Mouse (Mus musculus) liver, embryonic 14.5 days (tissue): ENCODE data around the gene Ncapg2. TPM values are rescaled to one million over a fixed set of nuclear protein-coding genes. Genes with fewer than 3 reads are reported as not detected.

Experiments
- ATAC-seq: fragments of 200-750 bp; cut with Nextera tagmentation; 2 replicates; pipeline ENCODE4 v1.8.0; 2017; ENCODE audit warnings: moderate number of reproducible peaks, mild to moderate bottlenecking, moderate library complexity; ENCODE audit not compliant: insufficient read depth
- DNase-seq, 3 experiments: peaks; one replicate each; pipeline ENCODE4 v3.0.0-alpha.2; 2012 to 2013; ENCODE audit warnings: low read depth in 3 of 3, low spot score in 3 of 3
- H3K27ac ChIP-seq: fragments of 300-500 bp; sonication (generic); 2 replicates; pipeline ENCODE4 v1.5.1; 2014; ENCODE audit warnings: moderate library complexity, mild to moderate bottlenecking, control low read depth, inconsistent platforms
- H3K27me3 ChIP-seq: fragments of 300-500 bp; sonication (generic); 2 replicates; pipeline ENCODE4 v1.6.1; 2014; ENCODE audit warnings: mild to moderate bottlenecking, low read length, moderate library complexity; ENCODE audit not compliant: control insufficient read depth, insufficient read depth
- H3K36me3 ChIP-seq: fragments of 300-500 bp; sonication (generic); replicated peaks from 2 replicates; pipeline ENCODE4 v1.6.1; 2014; ENCODE audit warnings: low read depth; ENCODE audit not compliant: control insufficient read depth, insufficient read depth
- H3K4me1 ChIP-seq, 2 experiments: fragments of 200-500 bp in 1 of 2; fragments of 300-500 bp in 1 of 2; sonication (generic) in 1 of 2; replicated peaks; 2 replicates each; pipeline ENCODE4 v1.6.1; 2012 to 2014; ENCODE audit warnings: antibody characterized with exemption in 1 of 2, inconsistent platforms in 1 of 2, low read length in 1 of 2; ENCODE audit not compliant: control insufficient read depth in 2 of 2, insufficient read depth in 2 of 2
- H3K4me2 ChIP-seq: fragments of 300-500 bp; sonication (generic); 2 replicates; pipeline ENCODE4 v1.6.1; 2014; ENCODE audit warnings: low read depth, mild to moderate bottlenecking, control low read depth, moderate library complexity
- H3K4me3 ChIP-seq, 2 experiments: fragments of 200-500 bp in 1 of 2; fragments of 300-500 bp in 1 of 2; sonication (generic) in 1 of 2; 2 replicates each; pipeline ENCODE4 v1.5.1; 2012 to 2014; ENCODE audit warnings: low read depth in 2 of 2, low read length in 2 of 2, mild to moderate bottlenecking in 2 of 2, control low read depth in 1 of 2, inconsistent platforms in 1 of 2, moderate library complexity in 1 of 2; ENCODE audit not compliant: insufficient read depth in 1 of 2
- H3K9ac ChIP-seq: fragments of 300-500 bp; sonication (generic); replicated peaks from 2 replicates; pipeline ENCODE4 v1.6.1; 2014; ENCODE audit warnings: mild to moderate bottlenecking, control low read depth, moderate library complexity
- H3K9me3 ChIP-seq: fragments of 300-500 bp; sonication (generic); 2 replicates; pipeline ENCODE4 v1.6.1; 2016; ENCODE audit warnings: low read length, mixed read lengths; ENCODE audit not compliant: control insufficient read depth
- CTCF ChIP-seq: IDR thresholded peaks from 2 replicates; pipeline ENCODE4 v1.5.1; 2016; ENCODE audit warnings: antibody characterized with exemption, low read depth, control low read depth
- EP300 ChIP-seq: IDR thresholded peaks from 2 replicates; pipeline ENCODE4 v1.6.1; 2016; ENCODE audit warnings: antibody characterized with exemption, low read depth
- WGBS: fragments of 180-500 bp; shearing (Covaris S2); extraction: QIAGEN DNeasy Blood & Tissue Kit; methylation state at CpG from one replicate; pipeline ENCODE4 v1.1.7; 2014; ENCODE audit not compliant: insufficient replicate concordance; 5-methylcytosine and 5-hydroxymethylcytosine counted together
- polyA plus RNA-seq, 2 experiments: library from polyadenylated mRNA; depleted of rRNA in 1 of 2; stranded (reverse) in 1 of 2; unstranded in 1 of 2; fragments of >200 nt; fragmentation: Nextera tagmentation in 1 of 2; extraction: Ambion mirVana in 1 of 2; gene quantifications; 2 replicates each; pipeline versions ENCODE4 v1.2.1 to v1.2.3; 2012 to 2014

The Ncapg2 gene
- polyA plus RNA-seq, 2 experiments = 25.4 to 55.8 TPM

GRCm38 (mm10) chr12:116416514-116416913 is 11.3 kb downstream of the Ncapg2 start:
- no peaks in the 10 kb centered on the region for H3K4me1 ChIP-seq
- TF ChIP-seq EP300 (no peak), CTCF (no peak)
- 79% methylated on average over 1 of the region's 1 CpGs for WGBS
- no peak overlapping the region for H3K27ac ChIP-seq
- no peak overlapping the region for H3K4me2 ChIP-seq
- no peaks in the 10 kb centered on the region for H3K9me3 ChIP-seq
- DNase-seq (no peak), ATAC-seq (no peak)
- peaks cover 81% of the 10 kb centered on the region for H3K36me3 ChIP-seq
- H3K9ac ChIP-seq = no peak overlapping the region
- H3K27me3 ChIP-seq = no peaks in the 10 kb centered on the region
- H3K4me3 ChIP-seq = no peak overlapping the region

DNA sequence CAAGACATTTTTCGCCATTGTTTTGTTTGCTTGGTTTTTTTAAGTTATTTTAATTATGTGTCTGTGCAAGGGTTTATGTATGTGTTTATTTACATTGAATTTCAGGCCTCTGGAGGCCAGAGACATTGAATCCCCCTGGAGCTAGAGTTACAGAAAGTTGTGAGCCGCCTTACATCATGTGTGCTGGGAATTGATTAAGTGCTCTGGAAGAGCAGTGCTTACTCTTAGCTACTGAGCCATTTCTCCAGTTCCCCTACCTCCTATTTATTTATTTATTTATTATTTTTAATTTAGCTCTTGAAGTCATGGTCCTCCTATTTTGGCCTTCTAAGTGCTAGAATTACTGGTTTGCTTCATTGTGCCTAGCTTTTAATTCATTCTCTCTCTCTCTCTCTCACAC is 16.5 kb downstream of the Ncapg2 start:
- H3K27ac ChIP-seq = no peak overlapping the region
- no peak overlapping the region for H3K9ac ChIP-seq
- peaks cover 91% of the 10 kb centered on the region for H3K36me3 ChIP-seq
- WGBS = 87% methylated on average over 2 of the region's 2 CpGs
- no peaks in the 10 kb centered on the region for H3K27me3 ChIP-seq
- no peak for DNase-seq
- TF ChIP-seq CTCF (no peak), EP300 (no peak)
- no peak for ATAC-seq
- no peak overlapping the region for H3K4me2 ChIP-seq
- no peaks in the 10 kb centered on the region for H3K9me3 ChIP-seq
- H3K4me1 ChIP-seq = no peaks in the 10 kb centered on the region
- no peak overlapping the region for H3K4me3 ChIP-seq

DNA sequence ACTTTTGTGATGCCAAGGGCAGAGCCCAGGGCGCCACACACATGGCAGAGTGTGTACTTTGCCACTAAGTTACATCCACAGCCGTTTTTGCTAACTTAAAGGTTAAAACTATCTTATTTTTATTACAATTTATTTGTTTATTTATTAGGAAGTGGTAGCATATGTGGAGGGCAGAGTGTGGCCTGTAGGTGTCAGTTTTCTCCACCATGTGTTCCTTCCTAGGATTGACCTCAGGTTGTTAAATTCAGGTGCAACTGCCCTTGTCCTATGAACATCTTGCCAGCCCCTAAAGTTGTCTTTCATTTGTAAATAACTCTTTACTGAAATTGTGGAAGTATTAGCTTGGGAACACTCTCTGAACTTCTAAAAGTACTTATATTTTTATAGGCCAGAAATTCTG is 20.2 kb downstream of the Ncapg2 start:
- no peak overlapping the region for H3K9ac ChIP-seq
- no peaks in the 10 kb centered on the region for H3K9me3 ChIP-seq
- no peaks in the 10 kb centered on the region for H3K4me1 ChIP-seq
- DNase-seq = no peak
- no peak for ATAC-seq
- no peak overlapping the region for H3K4me3 ChIP-seq
- H3K27ac ChIP-seq = no peak overlapping the region
- no peak for TF ChIP-seq EP300
- TF ChIP-seq CTCF = no peak
- WGBS = 83% methylated on average over 2 of the region's 2 CpGs
- H3K36me3 ChIP-seq = peaks cover 95% of the 10 kb centered on the region
- H3K4me2 ChIP-seq = no peak overlapping the region
- H3K27me3 ChIP-seq = no peaks in the 10 kb centered on the region

- H3K4me1 ChIP-seq = peaks cover 0 to 3% of the 10 kb centered on the region in 2 experiments; a peak in 2 of 4 replicates
- no peak for ATAC-seq
- H3K36me3 ChIP-seq = peaks cover 83% of the 10 kb centered on the region
- no peak overlapping the region for H3K9ac ChIP-seq
- no peak for DNase-seq
- H3K27me3 ChIP-seq = no peaks in the 10 kb centered on the region
- WGBS = 53% methylated on average over 2 of the region's 2 CpGs
- H3K4me3 ChIP-seq = no peak overlapping the region
- TF ChIP-seq EP300 = no peak
- TF ChIP-seq CTCF = no peak
- H3K9me3 ChIP-seq = no peaks in the 10 kb centered on the region
- no peak overlapping the region for H3K4me2 ChIP-seq
- no peak overlapping the region for H3K27ac ChIP-seq
These were observed 28.5 kb downstream of the Ncapg2 start for GRCm38 (mm10) chr12:116433742-116434141.

DNA sequence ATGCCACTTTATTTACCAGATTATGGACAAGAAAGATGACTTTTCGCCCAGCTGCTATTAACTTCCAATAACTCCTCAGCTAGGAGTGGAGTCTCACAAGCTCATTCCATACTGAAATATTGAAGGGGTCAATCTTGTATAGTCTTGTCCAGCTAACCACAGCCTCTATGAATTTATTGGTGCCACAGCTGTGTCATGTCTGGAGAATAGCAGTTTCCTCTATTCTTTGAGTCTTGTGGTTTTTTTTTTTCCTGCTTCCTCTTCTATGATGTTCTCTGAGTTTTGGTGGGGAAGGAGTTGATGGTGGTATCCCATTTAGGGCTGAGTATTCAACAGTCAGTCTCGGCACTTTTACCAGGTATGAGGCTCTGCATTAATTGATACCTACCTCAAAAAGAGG is 30.0 kb downstream of the Ncapg2 start:
- no peak for ATAC-seq
- 66% methylated on average over 2 of the region's 2 CpGs for WGBS
- H3K36me3 ChIP-seq = peaks cover 83% of the 10 kb centered on the region

More for the DNA sequence above, 30.0 kb downstream of the Ncapg2 start:
- no peak for DNase-seq
- Histone ChIP-seq H3K9me3 (no peaks in the 10 kb centered on the region), H3K4me1 (peaks cover 0 to 3% of the 10 kb centered on the region in 2 experiments; a peak in 2 of 4 replicates), H3K27me3 (no peaks in the 10 kb centered on the region), H3K27ac (no peak overlapping the region), H3K9ac (no peak overlapping the region), H3K4me3 (no peak overlapping the region), H3K4me2 (no peak overlapping the region)
- no peak for TF ChIP-seq EP300
- TF ChIP-seq CTCF = no peak
